Mouse (Mus musculus): Measurements from ENCODE around the gene Fn3krp. TPM values are rescaled to one million over a fixed set of nuclear protein-coding genes. Genes with fewer than 3 reads are reported as not detected.

Gene Fn3krp
- polyA plus RNA-seq (2015; fragmentation: Nextera tagmentation; extraction: Ambion mirVana): 12.2 and 14.6 TPM in 2 replicates

GRCm38 (mm10) chr11:121420830-121421552 lies at the start of gene Fn3krp:
Gene Fn3krp, plus strand, starts transcription at chr11:121421401.
- WGBS (ENCODE audit: insufficient replicate concordance): 2% methylated on average over 28 of the region's 28 CpGs
- Histone ChIP-seq H3K4me3 (ENCODE audit: low read depth, low read length) (peak within 1 kb of the TSS; percentile 89), H3K27me3 (ENCODE audit: insufficient read depth, low read length) (no peaks in the 10 kb centered on the region), H3K4me1 (ENCODE audit: insufficient read depth) (peaks cover 11% of the 10 kb centered on the region), H3K9me3 (ENCODE audit: low read length) (no peaks in the 10 kb centered on the region), H3K4me2 (ENCODE audit: low read depth, low read length) (peak within 1 kb of the TSS; percentile 88), H3K36me3 (replicated peaks; ENCODE audit: insufficient read depth, low read length) (peaks cover 9% of the 10 kb centered on the region), H3K27ac (ENCODE audit: low read depth) (peak within 1 kb of the TSS; percentile 71), H3K9ac (replicated peaks) (peak within 1 kb of the TSS; percentile 86)
- peak; percentile 100 for ATAC-seq
- DNase-seq: peak; percentile 100
- TF ChIP-seq EP300 (IDR thresholded peaks at IDR 0.05; ENCODE audit: low read depth) (no peak), CTCF (IDR thresholded peaks at IDR 0.05; ENCODE audit: low read depth) (peak; percentile 23)

- H3K4me1 ChIP-seq (ENCODE audit: insufficient read depth): no peaks in the 10 kb centered on the region
- no peaks in the 10 kb centered on the region for H3K36me3 ChIP-seq (replicated peaks; ENCODE audit: insufficient read depth, low read length)
- TF ChIP-seq CTCF (IDR thresholded peaks at IDR 0.05; ENCODE audit: low read depth) (no peak), EP300 (IDR thresholded peaks at IDR 0.05; ENCODE audit: low read depth) (no peak)
- H3K9me3 ChIP-seq (ENCODE audit: low read length): no peaks in the 10 kb centered on the region
- WGBS (ENCODE audit: insufficient replicate concordance): 52% methylated on average over 6 of the region's 6 CpGs
- H3K4me3 ChIP-seq (ENCODE audit: low read depth, low read length): no peak overlapping the region
- ATAC-seq: no peak
- H3K4me2 ChIP-seq (ENCODE audit: low read depth, low read length): no peak overlapping the region
- H3K9ac ChIP-seq (replicated peaks): no peak overlapping the region
- no peak overlapping the region for H3K27ac ChIP-seq (ENCODE audit: low read depth)
- H3K27me3 ChIP-seq (ENCODE audit: insufficient read depth, low read length): no peaks in the 10 kb centered on the region
- no peak for DNase-seq
These were observed 47.9 kb upstream of the Fn3krp start for GRCm38 (mm10) chr11:121373305-121373704.

DNA sequence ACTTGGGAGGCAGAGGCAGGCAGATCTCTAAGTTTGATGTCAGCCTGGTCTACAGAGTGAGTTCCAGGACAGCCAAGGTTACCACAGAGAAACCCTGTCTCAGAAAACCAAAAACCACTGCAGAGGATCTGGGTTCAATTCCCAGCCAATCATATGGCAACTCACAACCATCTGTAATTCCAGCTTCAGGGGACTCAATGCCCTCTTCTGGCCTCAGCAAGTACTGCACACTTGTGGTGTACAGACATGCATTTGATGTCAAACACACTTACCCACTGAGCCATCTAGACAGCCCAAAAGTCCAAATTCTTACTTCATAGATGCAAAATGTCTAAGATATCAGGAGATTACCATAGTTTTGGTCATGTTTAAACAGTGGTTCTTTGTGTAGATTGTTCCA lies 42.6 kb upstream of the Fn3krp start:
- Histone ChIP-seq H3K4me1 (ENCODE audit: insufficient read depth) (no peaks in the 10 kb centered on the region), H3K9ac (replicated peaks) (no peak overlapping the region), H3K27ac (ENCODE audit: low read depth) (no peak overlapping the region), H3K9me3 (ENCODE audit: low read length) (no peaks in the 10 kb centered on the region), H3K27me3 (ENCODE audit: insufficient read depth, low read length) (no peaks in the 10 kb centered on the region), H3K4me3 (ENCODE audit: low read depth, low read length) (no peak overlapping the region), H3K4me2 (ENCODE audit: low read depth, low read length) (no peak overlapping the region), H3K36me3 (replicated peaks; ENCODE audit: insufficient read depth, low read length) (no peaks in the 10 kb centered on the region)
- DNase-seq (no peak), ATAC-seq (no peak)
- TF ChIP-seq EP300 (IDR thresholded peaks at IDR 0.05; ENCODE audit: low read depth) (no peak), CTCF (IDR thresholded peaks at IDR 0.05; ENCODE audit: low read depth) (peak; percentile 37; the same call in 1 of the 2 replicates)

DNA sequence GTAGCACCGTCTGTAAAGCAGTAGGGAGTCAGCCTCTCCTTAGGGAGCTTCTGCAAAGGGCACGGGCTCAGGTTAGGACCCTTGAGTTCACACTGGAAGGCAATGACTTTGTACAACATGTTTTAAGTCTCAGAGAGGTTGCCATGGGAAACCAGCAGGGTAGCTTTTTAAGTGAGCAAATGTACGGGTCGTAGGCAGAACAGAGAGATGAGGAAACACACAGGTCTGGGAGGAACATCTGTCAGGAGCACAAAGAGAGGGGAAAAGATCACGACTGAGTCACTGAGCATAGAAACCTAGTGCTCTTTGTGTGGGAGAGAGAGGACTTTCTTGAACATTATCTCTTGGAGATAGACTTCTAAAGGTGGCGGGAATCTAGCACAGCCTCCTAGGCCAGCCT lies 40.9 kb upstream of the Fn3krp start:
- 60% methylated on average over 6 of the region's 6 CpGs for WGBS (ENCODE audit: insufficient replicate concordance)
- Histone ChIP-seq H3K27me3 (ENCODE audit: insufficient read depth, low read length) (no peaks in the 10 kb centered on the region), H3K4me3 (ENCODE audit: low read depth, low read length) (no peak overlapping the region), H3K9me3 (ENCODE audit: low read length) (no peaks in the 10 kb centered on the region), H3K27ac (ENCODE audit: low read depth) (no peak overlapping the region), H3K36me3 (replicated peaks; ENCODE audit: insufficient read depth, low read length) (no peaks in the 10 kb centered on the region), H3K9ac (replicated peaks) (no peak overlapping the region), H3K4me2 (ENCODE audit: low read depth, low read length) (no peak overlapping the region), H3K4me1 (ENCODE audit: insufficient read depth) (no peaks in the 10 kb centered on the region)
- ATAC-seq: no peak
- no peak for TF ChIP-seq CTCF (IDR thresholded peaks at IDR 0.05; ENCODE audit: low read depth)
- TF ChIP-seq EP300 (IDR thresholded peaks at IDR 0.05; ENCODE audit: low read depth): no peak
- no peak for DNase-seq

DNA sequence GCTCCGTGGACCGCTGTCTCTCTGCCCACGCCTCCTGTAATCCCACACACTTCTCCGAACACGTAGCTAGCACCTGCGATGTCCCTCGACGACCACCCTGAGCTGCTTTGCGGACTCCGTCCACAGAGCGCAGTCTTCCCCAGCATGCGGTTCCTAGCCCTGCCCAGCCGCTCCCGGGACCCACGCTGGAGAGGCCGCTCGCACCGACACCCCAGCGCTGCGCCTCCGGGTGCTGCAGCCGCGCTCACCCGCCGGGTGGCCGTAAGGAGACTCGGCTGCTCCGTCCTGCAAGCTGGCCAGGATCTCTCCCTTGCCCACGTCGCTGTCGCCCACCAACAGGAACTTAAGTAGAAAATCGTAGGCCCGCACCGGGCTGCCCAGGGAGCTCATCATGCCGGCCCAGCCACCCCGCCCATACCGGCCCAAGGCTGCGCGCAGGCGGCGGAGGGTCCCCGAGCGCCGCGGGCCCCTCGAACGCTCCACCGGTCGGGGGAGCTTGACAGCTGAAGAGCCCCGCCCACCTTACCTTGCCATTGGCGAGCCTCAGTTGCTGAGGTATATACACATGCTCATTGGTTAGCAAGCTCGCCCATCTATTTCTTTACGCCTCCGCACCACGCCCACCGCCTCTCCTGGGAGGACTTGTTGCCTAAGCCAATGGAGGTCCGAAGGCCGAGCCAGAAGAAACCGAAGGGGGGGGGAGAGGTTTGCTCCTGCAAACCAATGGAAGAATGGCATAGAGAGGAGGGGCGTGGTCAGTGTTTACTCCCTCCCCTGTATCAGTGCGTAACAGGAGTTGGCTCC lies 33.2 kb upstream of the Fn3krp start, which contains the start of gene Rab40b:
TSS of gene Rab40b (minus strand) at position 502 of the 804 bp plus-strand sequence.
- ATAC-seq (peak; percentile 96), DNase-seq (peak; percentile 90)
- 2% methylated on average over 61 of the region's 61 CpGs for WGBS (ENCODE audit: insufficient replicate concordance)
- TF ChIP-seq CTCF (IDR thresholded peaks at IDR 0.05; ENCODE audit: low read depth) (no peak), EP300 (IDR thresholded peaks at IDR 0.05; ENCODE audit: low read depth) (peak; percentile 33; the same call in 1 of the 2 replicates)
- peaks cover 9% of the 10 kb centered on the region for H3K4me1 ChIP-seq (ENCODE audit: insufficient read depth)
- H3K4me2 ChIP-seq (ENCODE audit: low read depth, low read length): peak within 1 kb of the TSS; percentile 98
- H3K36me3 ChIP-seq (replicated peaks; ENCODE audit: insufficient read depth, low read length): no peaks in the 10 kb centered on the region
- H3K9ac ChIP-seq (replicated peaks): peak within 1 kb of the TSS; percentile 58
- H3K27me3 ChIP-seq (ENCODE audit: insufficient read depth, low read length): peaks cover 9% of the 10 kb centered on the region; the same call in 1 of the 2 replicates
- no peak within 1 kb of the TSS for H3K27ac ChIP-seq (ENCODE audit: low read depth)
- H3K9me3 ChIP-seq (ENCODE audit: low read length): no peaks in the 10 kb centered on the region
- peak within 1 kb of the TSS; percentile 59 for H3K4me3 ChIP-seq (ENCODE audit: low read depth, low read length)

- Histone ChIP-seq H3K9me3 (ENCODE audit: low read length) (no peaks in the 10 kb centered on the region), H3K4me1 (ENCODE audit: insufficient read depth) (peaks cover 9% of the 10 kb centered on the region), H3K4me2 (ENCODE audit: low read depth, low read length) (peak overlapping the region; percentile 98), H3K9ac (replicated peaks) (no peak overlapping the region), H3K27ac (ENCODE audit: low read depth) (no peak overlapping the region), H3K27me3 (ENCODE audit: insufficient read depth, low read length) (peaks cover 9% of the 10 kb centered on the region; the same call in 1 of the 2 replicates), H3K36me3 (replicated peaks; ENCODE audit: insufficient read depth, low read length) (no peaks in the 10 kb centered on the region), H3K4me3 (ENCODE audit: low read depth, low read length) (0 out of 2 replicates have a peak overlapping the region, but pooled peaks have one; percentile 59)
- WGBS (ENCODE audit: insufficient replicate concordance): 18% methylated on average over 6 of the region's 6 CpGs
- no peak for DNase-seq
- TF ChIP-seq CTCF (IDR thresholded peaks at IDR 0.05; ENCODE audit: low read depth) (no peak), EP300 (IDR thresholded peaks at IDR 0.05; ENCODE audit: low read depth) (no peak)
- ATAC-seq: peak; percentile 7; the same call in 1 of the 2 replicates
These were observed 32.7 kb upstream of the Fn3krp start for GRCm38 (mm10) chr11:121388554-121388945.
